Mouse (Mus musculus): ENCODE measurements at regions not wholly inside any gene's neighbourhood (a gene's known extent, or its start where the extent isn't known, plus 50 kb on each side); places are given as distances from the start of the nearest gene placed in this dataset.

DNA sequence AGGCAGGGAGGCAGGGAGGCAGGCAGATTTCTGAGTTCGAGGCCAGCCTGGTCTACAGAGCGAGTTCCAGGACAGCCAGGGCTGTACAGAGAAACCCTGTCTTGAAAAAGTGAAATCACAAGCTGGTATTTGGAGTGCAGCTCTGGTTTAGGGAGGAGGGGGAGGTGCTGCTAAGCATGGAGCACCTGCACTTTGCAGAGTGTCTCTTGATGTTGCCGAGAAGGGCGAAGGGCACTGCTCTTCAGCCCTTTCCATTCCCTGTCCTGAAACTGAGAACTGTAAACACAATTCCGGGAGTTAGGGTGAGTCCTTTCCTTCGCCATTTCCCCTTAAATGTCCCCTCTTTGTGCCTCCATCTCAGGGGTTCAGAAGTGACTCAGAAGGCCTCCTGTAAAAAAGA lies 101.6 kb downstream of the Cand1 start:
- no peak for TF ChIP-seq CTCF (IDR thresholded peaks at IDR 0.05; ENCODE audit: low read depth)
- no peak for TF ChIP-seq EP300 (optimal IDR thresholded peaks at IDR 0.05)

Measured in stomach, postnatal 0 days (tissue).